9 mouse cellular contexts compared by ENCODE assay signal in the genomic region with DNA sequence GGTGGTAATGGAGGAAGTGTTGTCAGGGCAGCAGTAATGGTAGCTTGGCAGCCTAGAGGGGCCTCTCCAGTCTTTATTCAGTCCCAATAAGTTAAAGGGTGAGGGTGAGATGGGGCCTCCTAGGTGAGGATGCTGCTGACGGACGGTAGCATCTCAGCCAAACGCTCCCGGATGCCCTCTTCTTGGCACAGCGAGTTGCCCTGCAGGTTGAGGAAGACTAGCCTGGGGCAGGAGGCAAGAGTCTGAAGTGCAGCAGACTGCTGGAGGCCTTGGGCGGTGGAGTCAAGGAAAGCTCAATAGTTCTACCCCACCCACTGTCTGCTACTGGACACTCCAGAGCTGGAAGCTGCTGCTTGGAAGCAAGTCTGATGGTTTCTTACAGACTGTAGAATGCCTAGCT.
"Had no signal": no experiment of that assay in that cellular context is flagged by ENCODE, and none has a peak within 500 bp of the region (broad histone marks: within the 10 kb centered on the region; RNA-seq: fewer than 3 reads in every experiment).

No protein-coding gene starts in this region.

- ATAC-seq: intestine, embryonic 15.5 days had no signal

- H3K9ac ChIP-seq: intestine, embryonic 15.5 days; limb, embryonic 13.5 days; liver, embryonic 14.5 days; midbrain, embryonic 12.5 days had no signal

- H3K4me2 ChIP-seq: intestine, embryonic 15.5 days; limb, embryonic 13.5 days; midbrain, embryonic 12.5 days had no signal

- H3K27ac ChIP-seq: intestine, embryonic 15.5 days; layer of hippocampus, adult 2 months; limb, embryonic 13.5 days; liver, embryonic 14.5 days; midbrain, embryonic 12.5 days had no signal

- H3K9me3 ChIP-seq: intestine, embryonic 15.5 days; limb, embryonic 13.5 days; midbrain, embryonic 12.5 days had no signal

- H3K4me3 ChIP-seq: intestine, embryonic 15.5 days; layer of hippocampus, adult 2 months; limb, embryonic 13.5 days; midbrain, embryonic 12.5 days had no signal

- DNase-seq: left cerebral cortex, postnatal 4 days; lung, adult 18-20 months; right cerebral cortex, postnatal 14 days; thymus, postnatal 14 days had no signal
